Mouse (Mus musculus): ENCODE data around the gene Slc45a1. TPM values are rescaled to one million over a fixed set of nuclear protein-coding genes. Genes with fewer than 3 reads are reported as not detected.

Gene Slc45a1
- polyA plus RNA-seq, 1 experiment from 2014 or later = 7.8 TPM

GRCm38 (mm10) chr4:150680373-150680772 is 28.4 kb upstream of the Slc45a1 start:
- H3K4me3 ChIP-seq = no peak overlapping the region
- no peaks in the 10 kb centered on the region for H3K36me3 ChIP-seq
- no peak overlapping the region for H3K27ac ChIP-seq (replicated peaks)
- peaks cover 20% of the 10 kb centered on the region for H3K27me3 ChIP-seq
- 80% methylated on average over 3 of the region's 5 CpGs for WGBS
- H3K9ac ChIP-seq (replicated peaks) = no peak overlapping the region
- peaks cover 10% of the 10 kb centered on the region; the same call in 1 of the 2 replicates for H3K4me1 ChIP-seq
- H3K9me3 ChIP-seq = peaks cover 10% of the 10 kb centered on the region; the same call in 1 of the 2 replicates
- ATAC-seq (ENCODE audit: low FRiP score, low read depth) = no peak
- no peak overlapping the region for H3K4me2 ChIP-seq (replicated peaks)

GRCm38 (mm10) chr4:150678789-150679188 is 26.8 kb upstream of the Slc45a1 start:
- Histone ChIP-seq H3K36me3 (no peaks in the 10 kb centered on the region), H3K27me3 (peaks cover 31% of the 10 kb centered on the region), H3K27ac (replicated peaks) (no peak overlapping the region), H3K4me2 (replicated peaks) (no peak overlapping the region), H3K4me3 (no peak overlapping the region), H3K9ac (replicated peaks) (no peak overlapping the region), H3K4me1 (peaks cover 8% of the 10 kb centered on the region; the same call in 1 of the 2 replicates), H3K9me3 (peaks cover 10% of the 10 kb centered on the region; the same call in 1 of the 2 replicates)
- WGBS = 96% methylated on average over 20 of the region's 20 CpGs
- ATAC-seq (ENCODE audit: low FRiP score, low read depth) = no peak

DNA sequence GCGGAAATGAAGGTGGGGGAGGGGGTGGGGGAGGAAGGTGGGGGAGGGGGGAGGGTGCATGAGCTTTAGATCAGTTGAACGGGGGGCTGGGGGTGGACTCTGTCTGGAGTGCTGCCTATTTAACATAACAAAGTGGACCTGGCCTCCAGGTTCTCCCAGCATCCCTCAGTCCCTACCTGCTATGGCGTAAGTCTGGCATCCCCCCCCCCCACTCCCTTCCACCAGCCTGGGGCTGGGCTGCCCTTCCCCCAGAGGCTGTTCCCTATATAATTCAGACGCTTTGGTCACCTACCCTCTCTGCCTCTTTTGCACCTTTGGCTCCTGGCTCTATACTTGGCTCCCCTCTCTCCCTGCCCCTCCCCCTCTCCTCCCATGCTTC is 25.9 kb upstream of the Slc45a1 start:
- no peaks in the 10 kb centered on the region for H3K36me3 ChIP-seq
- WGBS = 12% methylated on average over 3 of the region's 4 CpGs
- H3K4me1 ChIP-seq = peaks cover 8% of the 10 kb centered on the region; the same call in 1 of the 2 replicates
- H3K27ac ChIP-seq (replicated peaks) = no peak overlapping the region
- H3K9me3 ChIP-seq = peaks cover 10% of the 10 kb centered on the region; the same call in 1 of the 2 replicates
- peaks cover 39% of the 10 kb centered on the region for H3K27me3 ChIP-seq
- no peak overlapping the region for H3K4me3 ChIP-seq
- ATAC-seq (ENCODE audit: low FRiP score, low read depth) = peak; percentile 73
- peak overlapping the region; percentile 29; the same call in 1 of the 2 replicates for H3K4me2 ChIP-seq (replicated peaks)
- no peak overlapping the region for H3K9ac ChIP-seq (replicated peaks)

DNA sequence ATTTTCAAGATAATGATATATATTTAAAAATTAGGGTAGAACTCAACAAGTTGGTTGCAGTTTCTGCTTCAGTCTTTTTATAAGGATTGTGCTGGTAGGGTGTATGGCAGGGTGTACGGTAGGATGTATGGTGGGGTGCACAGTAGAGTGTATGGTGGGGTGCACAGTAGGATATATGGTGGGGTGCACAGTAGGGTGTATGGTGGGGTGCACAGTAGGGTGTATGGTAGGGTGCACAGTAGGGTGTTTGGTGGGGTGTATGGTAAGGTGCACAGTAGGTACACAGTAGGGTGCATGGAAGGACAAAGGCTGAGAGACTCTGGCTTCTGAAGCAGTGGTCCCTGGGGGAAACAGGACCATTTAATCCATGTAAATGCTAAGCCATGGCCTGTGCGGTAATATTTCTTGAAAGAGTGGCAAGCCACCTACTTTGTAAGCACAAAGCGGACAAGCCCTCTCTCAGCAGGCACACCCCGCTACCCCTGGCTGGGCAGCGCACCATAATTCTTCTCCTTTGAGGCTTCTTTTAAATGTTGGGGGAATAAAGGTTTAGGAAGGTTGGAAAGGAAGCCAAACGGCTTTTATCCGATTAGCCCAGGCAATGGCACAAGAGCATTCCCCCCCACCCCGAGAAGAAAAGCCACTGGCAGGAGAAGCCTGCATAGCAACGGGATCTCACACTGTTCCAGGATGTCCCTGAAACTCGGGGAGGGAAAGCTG is 25.3 kb upstream of the Slc45a1 start:
- Histone ChIP-seq H3K27me3 (peaks cover 45% of the 10 kb centered on the region), H3K9ac (replicated peaks) (0 out of 2 replicates have a peak overlapping the region, but pooled peaks have one; percentile 15), H3K27ac (replicated peaks) (no peak overlapping the region), H3K4me1 (peaks cover 8% of the 10 kb centered on the region; the same call in 1 of the 2 replicates), H3K36me3 (no peaks in the 10 kb centered on the region), H3K4me3 (no peak overlapping the region), H3K9me3 (peaks cover 10% of the 10 kb centered on the region; the same call in 1 of the 2 replicates), H3K4me2 (replicated peaks) (peak overlapping the region; percentile 29; the same call in 1 of the 2 replicates)
- 11% methylated on average over 9 of the region's 10 CpGs for WGBS
- ATAC-seq (ENCODE audit: low FRiP score, low read depth) = peak; percentile 66

- H3K27me3 ChIP-seq = peaks cover 46% of the 10 kb centered on the region
- 81% methylated on average over 13 of the region's 13 CpGs for WGBS
Observed at GRCm38 (mm10) chr4:150676029-150676428, 24.1 kb upstream of the Slc45a1 start.

DNA sequence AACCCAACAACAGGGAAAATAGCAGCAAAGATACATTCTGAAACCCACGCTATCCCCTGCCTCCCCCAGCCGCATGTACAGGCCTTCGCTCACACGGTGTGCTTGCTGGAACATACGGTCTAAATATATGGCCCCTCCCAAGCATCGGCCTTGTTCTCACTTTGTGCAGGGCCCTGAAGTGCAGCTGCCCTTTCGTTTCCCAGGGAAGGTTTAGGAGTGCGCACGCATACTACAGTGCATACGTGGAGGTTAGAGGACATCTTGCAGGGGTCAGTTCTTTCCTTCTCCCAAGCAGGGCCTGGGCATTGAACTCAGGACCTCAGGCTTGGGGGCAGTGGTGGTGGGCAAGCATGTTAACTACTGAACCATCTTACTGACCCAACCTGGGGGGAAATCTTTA is 23.3 kb upstream of the Slc45a1 start:
- WGBS = 94% methylated on average over 10 of the region's 10 CpGs
- no peak overlapping the region for H3K9ac ChIP-seq (replicated peaks)
- H3K4me3 ChIP-seq = no peak overlapping the region
- no peak for ATAC-seq (ENCODE audit: low FRiP score, low read depth)
- 0 out of 2 replicates have a peak, but pooled peaks cover under 1% of the 10 kb centered on the region for H3K9me3 ChIP-seq
- H3K4me2 ChIP-seq (replicated peaks) = no peak overlapping the region
- H3K27me3 ChIP-seq = peaks cover 45% of the 10 kb centered on the region
- peaks cover 8% of the 10 kb centered on the region; the same call in 1 of the 2 replicates for H3K4me1 ChIP-seq
- no peaks in the 10 kb centered on the region for H3K36me3 ChIP-seq
- H3K27ac ChIP-seq (replicated peaks) = no peak overlapping the region

More at GRCm38 (mm10) chr4:150676029-150676428, 24.1 kb upstream of the Slc45a1 start:
- H3K4me3 ChIP-seq = no peak overlapping the region
- no peak overlapping the region for H3K27ac ChIP-seq (replicated peaks)
- H3K9ac ChIP-seq (replicated peaks) = no peak overlapping the region
- no peak overlapping the region for H3K4me2 ChIP-seq (replicated peaks)
- no peak for ATAC-seq (ENCODE audit: low FRiP score, low read depth)
- H3K36me3 ChIP-seq = no peaks in the 10 kb centered on the region
- H3K9me3 ChIP-seq = peaks cover 6% of the 10 kb centered on the region; the same call in 1 of the 2 replicates
- H3K4me1 ChIP-seq = peaks cover 8% of the 10 kb centered on the region; the same call in 1 of the 2 replicates

GRCm38 (mm10) chr4:150665806-150666205 is 13.8 kb upstream of the Slc45a1 start:
- ATAC-seq (ENCODE audit: low FRiP score, low read depth) = no peak
- Histone ChIP-seq H3K27me3 (peaks cover 22% of the 10 kb centered on the region), H3K27ac (replicated peaks) (no peak overlapping the region), H3K36me3 (no peaks in the 10 kb centered on the region), H3K4me3 (no peak overlapping the region), H3K9me3 (peaks cover 4% of the 10 kb centered on the region; the same call in 1 of the 2 replicates), H3K9ac (replicated peaks) (no peak overlapping the region), H3K4me1 (peaks cover 10% of the 10 kb centered on the region), H3K4me2 (replicated peaks) (no peak overlapping the region)
- WGBS = 89% methylated on average over 10 of the region's 10 CpGs

DNA sequence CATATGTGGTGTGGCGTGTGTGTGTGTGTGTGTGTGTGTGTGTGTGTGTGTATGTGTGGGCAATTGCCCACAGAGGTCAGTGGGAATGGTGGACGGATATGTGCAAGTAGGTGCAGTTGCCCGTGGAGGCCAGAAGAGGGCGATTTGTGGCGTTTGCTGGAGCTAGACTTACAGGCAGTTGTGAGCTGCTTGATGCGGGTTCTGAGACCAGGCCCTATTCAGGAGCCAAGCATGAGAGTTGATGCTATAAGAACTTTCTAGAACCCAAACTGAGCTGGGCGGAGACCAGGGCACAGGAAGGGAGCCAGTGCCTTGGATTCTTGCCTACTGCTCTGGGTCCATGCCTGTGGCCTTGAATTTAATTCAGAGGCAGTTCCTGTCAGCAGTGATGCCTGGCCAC is 12.8 kb upstream of the Slc45a1 start:
- Histone ChIP-seq H3K4me1 (peaks cover 10% of the 10 kb centered on the region), H3K4me2 (replicated peaks) (no peak overlapping the region), H3K9me3 (peaks cover 4% of the 10 kb centered on the region; the same call in 1 of the 2 replicates), H3K27ac (replicated peaks) (no peak overlapping the region), H3K27me3 (peaks cover 25% of the 10 kb centered on the region), H3K9ac (replicated peaks) (no peak overlapping the region), H3K4me3 (no peak overlapping the region), H3K36me3 (no peaks in the 10 kb centered on the region)
- 83% methylated on average over 7 of the region's 7 CpGs for whole genome bisulfite sequencing
- ATAC-seq (ENCODE audit: low FRiP score, low read depth) = no peak

DNA sequence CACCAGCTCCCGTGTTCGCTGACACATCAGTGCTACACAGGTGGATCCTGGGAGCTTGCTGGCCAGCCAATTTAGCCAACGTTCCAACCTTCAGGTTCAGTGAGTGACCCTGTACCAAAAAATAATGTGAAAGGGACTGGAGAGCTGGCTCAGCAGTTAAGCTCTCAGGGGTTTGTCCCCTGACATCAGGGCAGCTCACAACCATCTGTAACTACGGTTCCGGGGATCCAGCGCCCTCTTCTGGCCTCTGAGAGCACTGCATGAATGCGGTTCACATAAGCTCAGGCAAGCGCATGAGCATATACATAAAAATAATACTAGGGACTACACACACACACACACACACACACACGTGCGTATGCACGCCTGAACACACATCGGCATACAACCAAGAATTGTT is 11.2 kb upstream of the Slc45a1 start:
- Histone ChIP-seq H3K4me3 (no peak overlapping the region), H3K4me2 (replicated peaks) (no peak overlapping the region), H3K9me3 (no peaks in the 10 kb centered on the region), H3K9ac (replicated peaks) (no peak overlapping the region), H3K27ac (replicated peaks) (no peak overlapping the region), H3K36me3 (no peaks in the 10 kb centered on the region), H3K27me3 (peaks cover 25% of the 10 kb centered on the region), H3K4me1 (peaks cover 10% of the 10 kb centered on the region)
- WGBS = 61% methylated on average over 12 of the region's 12 CpGs
- ATAC-seq (ENCODE audit: low FRiP score, low read depth) = no peak

DNA sequence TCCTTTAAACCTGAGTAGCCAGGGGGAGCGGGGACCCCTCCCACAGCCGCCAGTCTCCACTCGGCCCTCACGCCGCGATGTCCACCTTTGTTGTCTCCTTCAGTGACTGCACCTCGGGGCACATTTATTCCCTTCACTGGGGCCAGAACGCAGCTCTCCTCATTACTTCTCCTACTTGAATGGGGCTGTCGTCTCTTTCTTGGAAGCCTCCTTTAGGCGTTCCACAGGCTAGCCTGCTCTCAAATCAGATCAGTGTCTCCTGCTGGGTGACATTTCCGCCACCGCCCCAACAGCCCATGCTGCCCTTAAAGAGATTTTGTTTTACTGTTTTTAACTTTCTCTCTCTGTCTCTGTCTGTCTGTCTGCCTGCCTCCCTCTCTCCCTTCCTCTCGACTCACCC is 9.9 kb upstream of the Slc45a1 start:
- H3K27me3 ChIP-seq = peaks cover 25% of the 10 kb centered on the region
- H3K9ac ChIP-seq (replicated peaks) = 0 out of 2 replicates have a peak overlapping the region, but pooled peaks have one; percentile 12
- H3K9me3 ChIP-seq = no peaks in the 10 kb centered on the region
- 10% methylated on average over 13 of the region's 13 CpGs for WGBS
- no peak overlapping the region for H3K4me3 ChIP-seq
- H3K4me1 ChIP-seq = peaks cover 10% of the 10 kb centered on the region
- H3K4me2 ChIP-seq (replicated peaks) = peak overlapping the region; percentile 40
- no peaks in the 10 kb centered on the region for H3K36me3 ChIP-seq
- no peak for ATAC-seq (ENCODE audit: low FRiP score, low read depth)
- no peak overlapping the region for H3K27ac ChIP-seq (replicated peaks)

- Histone ChIP-seq H3K4me1 (peaks cover 10% of the 10 kb centered on the region), H3K36me3 (no peaks in the 10 kb centered on the region), H3K9ac (replicated peaks) (no peak overlapping the region), H3K9me3 (no peaks in the 10 kb centered on the region), H3K4me3 (no peak overlapping the region), H3K4me2 (replicated peaks) (no peak overlapping the region), H3K27me3 (peaks cover 26% of the 10 kb centered on the region), H3K27ac (replicated peaks) (no peak overlapping the region)
- 80% methylated on average over 9 of the region's 9 CpGs for WGBS
- no peak for ATAC-seq (ENCODE audit: low FRiP score, low read depth)
Observed at GRCm38 (mm10) chr4:150659926-150660610, 8.1 kb upstream of the Slc45a1 start.

- Histone ChIP-seq H3K27me3 (peaks cover 39% of the 10 kb centered on the region), H3K9me3 (no peaks in the 10 kb centered on the region), H3K4me3 (no peak overlapping the region), H3K36me3 (no peaks in the 10 kb centered on the region), H3K9ac (replicated peaks) (no peak overlapping the region), H3K4me1 (peaks cover 9% of the 10 kb centered on the region), H3K4me2 (replicated peaks) (no peak overlapping the region), H3K27ac (replicated peaks) (no peak overlapping the region)
- no peak for ATAC-seq (ENCODE audit: low FRiP score, low read depth)
- 83% methylated on average over 6 of the region's 6 CpGs for WGBS
Observed at GRCm38 (mm10) chr4:150656504-150656903, 4.5 kb upstream of the Slc45a1 start.

Measured in midbrain, embryonic 12.5 days (tissue).